Mouse (Mus musculus) monocyte, adult 5-6 weeks (primary cell): ENCODE measurements at regions not wholly inside any gene's neighbourhood (a gene's known extent, or its start where the extent isn't known, plus 50 kb on each side); places are given as distances from the start of the nearest gene placed in this dataset.
"Not testable (repeated sequence)": the region's sequence is repeated elsewhere in the genome, so short reads cannot be mapped to it uniquely, and the experiment has no call there.

ENCODE experiments used
- ATAC-seq: fragments of 153-309, 156-312 bp; replicated peaks from 2 replicates; pipeline ENCODE4 v1.8.0; 2017; ENCODE audit warnings: mild to moderate bottlenecking; ENCODE audit not compliant: low TSS enrichment, insufficient number of reproducible peaks, severe bottlenecking, poor library complexity, low FRiP score

- ATAC-seq = no peak
Observed at GRCm38 (mm10) chr10:104798816-104799393, 605.1 kb downstream of the Gm4340 start.

GRCm38 (mm10) chr10:104804849-104805248 lies 611.0 kb downstream of the Gm4340 start:
- ATAC-seq = no peak

DNA sequence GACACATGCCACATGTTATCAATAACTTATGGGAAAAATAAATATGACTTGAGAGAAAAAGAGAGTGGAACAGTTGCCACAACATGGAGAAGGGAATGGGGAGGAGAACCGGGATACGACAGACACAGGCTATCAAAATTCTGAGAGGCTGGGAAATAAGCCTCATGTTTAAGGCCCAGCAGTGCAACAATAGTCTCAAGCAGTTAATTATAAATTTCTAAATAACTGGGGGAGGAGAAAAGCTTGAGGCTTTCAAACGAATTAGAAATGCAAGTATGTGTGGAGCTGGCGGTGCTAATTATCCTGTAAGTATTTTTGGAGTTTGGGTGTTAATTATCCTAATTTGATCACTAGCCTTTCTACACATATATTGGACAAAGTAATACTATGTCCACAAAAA lies 624.4 kb downstream of the Gm4340 start:
- no peak for ATAC-seq

- ATAC-seq = no peak
Observed at GRCm38 (mm10) chr10:104851821-104852220, 658.0 kb downstream of the Gm4340 start.

DNA sequence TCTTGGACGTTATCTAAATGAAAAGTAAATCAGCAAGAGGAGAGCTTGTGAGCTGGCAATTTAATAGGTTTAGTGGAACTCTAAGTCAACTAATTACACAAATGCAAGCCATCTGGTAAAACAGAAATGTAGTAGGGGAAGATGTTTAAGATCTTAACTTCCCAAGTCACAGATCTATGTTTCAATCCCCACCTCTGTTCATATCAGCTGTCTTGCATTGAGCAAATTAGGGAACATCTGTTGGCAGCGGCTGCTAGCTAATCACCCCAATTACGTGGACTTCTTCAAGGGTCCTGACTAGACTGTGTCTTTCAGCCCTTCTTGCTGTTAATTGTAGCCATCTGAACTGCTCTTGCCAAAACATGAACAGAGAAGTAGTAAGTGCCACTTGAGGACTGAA lies 659.3 kb downstream of the Gm4340 start:
- ATAC-seq = no peak

DNA sequence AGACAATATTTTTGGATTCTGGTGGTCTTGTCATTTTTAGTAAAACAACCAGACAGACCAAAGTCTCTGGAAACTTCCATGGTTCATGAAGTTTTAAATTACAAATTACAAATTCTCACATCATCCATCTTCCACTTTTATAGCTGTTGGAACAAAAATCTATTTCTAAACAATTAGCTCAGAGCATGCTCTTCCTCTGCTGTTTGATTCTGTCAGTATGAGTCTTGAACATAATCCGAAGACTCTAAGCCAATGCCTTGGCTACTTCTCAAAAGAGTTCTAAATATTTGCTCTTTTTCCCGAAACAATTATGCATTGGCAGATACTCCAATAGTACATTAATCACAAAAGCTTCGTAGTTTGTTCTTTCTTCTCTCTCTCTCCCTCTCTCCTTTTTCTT lies 684.4 kb downstream of the Gm4340 start:
- no peak for ATAC-seq

- ATAC-seq = 0 out of 2 replicates have a peak, but pooled peaks have one; percentile 27
Observed at GRCm38 (mm10) chr10:104914201-104914600, 660.0 kb downstream of the Tmtc2 start.

DNA sequence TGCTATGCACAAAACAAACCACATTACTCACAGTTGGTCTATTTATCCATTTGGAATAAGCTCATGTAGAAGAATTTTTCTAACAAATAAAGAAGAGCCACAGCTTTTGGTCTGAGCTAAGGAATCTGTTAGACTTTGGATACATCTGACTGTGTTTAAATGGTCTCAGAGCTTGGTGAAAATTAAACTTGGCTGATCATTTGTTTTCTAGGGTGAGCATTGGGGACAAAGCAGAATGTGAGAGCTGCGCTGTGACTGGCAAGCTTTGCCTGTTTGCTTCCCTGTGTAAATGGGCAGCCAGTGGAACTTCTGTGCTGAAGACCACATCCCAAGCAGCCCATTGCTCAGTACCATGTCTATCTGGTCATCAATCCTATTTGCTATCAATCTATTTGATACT lies 658.7 kb downstream of the Tmtc2 start:
- no peak for ATAC-seq

DNA sequence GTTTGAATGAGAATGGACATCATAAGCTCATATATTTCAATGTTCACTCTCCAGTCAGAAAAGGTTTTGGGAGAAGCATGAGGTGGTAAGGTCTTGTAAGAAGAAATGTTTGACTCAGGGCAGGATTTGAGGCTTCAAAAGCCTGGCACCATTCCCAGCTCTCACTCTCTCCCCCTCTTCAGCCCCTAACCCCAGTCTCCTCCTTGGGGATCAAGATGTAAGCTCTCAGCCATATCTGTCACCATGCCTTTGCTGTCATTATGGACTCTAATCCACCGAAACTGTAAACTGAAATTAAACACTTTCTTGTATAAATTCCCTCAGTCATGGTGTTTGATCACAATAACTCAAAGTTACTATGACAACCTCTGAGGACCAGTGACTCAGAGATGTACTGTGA lies 637.6 kb downstream of the Tmtc2 start:
- ATAC-seq = no peak

GRCm38 (mm10) chr10:104946372-104946771 lies 627.9 kb downstream of the Tmtc2 start:
- no peak for ATAC-seq

DNA sequence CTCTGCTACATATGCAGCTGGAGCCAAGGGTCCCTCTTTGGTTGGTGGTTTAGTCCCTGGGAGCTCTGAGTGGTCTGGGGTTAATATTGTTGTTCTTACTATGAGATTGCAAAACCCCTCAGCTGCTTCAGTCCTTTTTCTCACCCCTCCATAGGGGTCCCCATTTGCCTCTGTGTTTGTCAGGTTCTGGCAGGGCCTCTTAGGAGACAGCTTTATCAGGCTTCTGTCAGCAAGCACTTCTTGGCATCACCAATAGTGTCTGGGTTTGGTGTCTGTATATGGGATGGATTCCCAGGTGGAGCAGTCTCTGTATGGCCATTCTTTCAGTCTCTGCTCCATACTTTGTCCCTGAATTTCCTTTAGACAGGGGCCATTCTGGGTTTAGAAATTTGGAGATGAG lies 625.4 kb downstream of the Tmtc2 start:
- ATAC-seq = not testable (repeated sequence)

GRCm38 (mm10) chr10:104968381-104968908 lies 605.8 kb downstream of the Tmtc2 start:
- no peak for ATAC-seq
